Mouse (Mus musculus): ENCODE results near the gene Olfm3. TPM values are rescaled to one million over a fixed set of nuclear protein-coding genes. Genes with fewer than 3 reads are reported as not detected.

The Olfm3 gene
- polyA plus RNA-seq (2012; rRNA removed) (0.13 and 0.61 TPM in 2 replicates), polyA plus RNA-seq (2014; fragmentation: Nextera tagmentation; extraction: Ambion mirVana) (0.26 and 0.34 TPM in 2 replicates)

- Histone ChIP-seq H3K36me3 (ENCODE audit: control insufficient read depth, insufficient read depth, low read length) (no peaks in the 10 kb centered on the region), H3K4me1 (ENCODE audit: control insufficient read depth, insufficient read depth, low read length) (no peaks in the 10 kb centered on the region), H3K4me2 (replicated peaks; ENCODE audit: low read depth, low read length, severe bottlenecking) (peak within 1 kb of the TSS; percentile 20; the same call in 1 of the 2 replicates), H3K9me3 (ENCODE audit: control insufficient read depth, low read length) (no peaks in the 10 kb centered on the region), H3K9ac (ENCODE audit: low read depth, low read length, severe bottlenecking) (no peak within 1 kb of the TSS), H3K27ac (replicated peaks; ENCODE audit: low read depth, low read length) (no peak within 1 kb of the TSS), H3K4me3 (replicated peaks; ENCODE audit: low read length) (no peak within 1 kb of the TSS), H3K27me3 (ENCODE audit: control insufficient read depth, insufficient read depth, low read length) (no peaks in the 10 kb centered on the region)
- 5% methylated on average over 21 of the region's 21 CpGs for WGBS
- peak; percentile 70 for DNase-seq (ENCODE audit: low spot score)
- no peak for TF ChIP-seq POLR2A (IDR thresholded peaks at IDR 0.05; ENCODE audit: borderline replicate concordance, extremely low read depth, insufficient read depth, insufficient read length)
- ATAC-seq (ENCODE audit: low FRiP score, low read depth): peak; percentile 62; the same call in 1 of the 2 replicates
Measured at GRCm38 (mm10) chr3:114903924-114904438, at the start of gene Olfm3. Olfm3 (plus strand) TSS chr3:114904078.

- H3K36me3 ChIP-seq (ENCODE audit: control insufficient read depth, insufficient read depth, low read length): no peaks in the 10 kb centered on the region
- H3K27ac ChIP-seq (replicated peaks; ENCODE audit: low read depth, low read length): no peak overlapping the region
- WGBS: 87% methylated on average over 3 of the region's 3 CpGs
- no peaks in the 10 kb centered on the region for H3K9me3 ChIP-seq (ENCODE audit: control insufficient read depth, low read length)
- no peaks in the 10 kb centered on the region for H3K4me1 ChIP-seq (ENCODE audit: control insufficient read depth, insufficient read depth, low read length)
- TF ChIP-seq POLR2A (IDR thresholded peaks at IDR 0.05; ENCODE audit: borderline replicate concordance, extremely low read depth, insufficient read depth, insufficient read length): no peak
- H3K4me3 ChIP-seq (replicated peaks; ENCODE audit: low read length): no peak overlapping the region
- H3K27me3 ChIP-seq (ENCODE audit: control insufficient read depth, insufficient read depth, low read length): no peaks in the 10 kb centered on the region
- no peak overlapping the region for H3K4me2 ChIP-seq (replicated peaks; ENCODE audit: low read depth, low read length, severe bottlenecking)
- no peak for ATAC-seq (ENCODE audit: low FRiP score, low read depth)
- no peak overlapping the region for H3K9ac ChIP-seq (ENCODE audit: low read depth, low read length, severe bottlenecking)
- no peak for DNase-seq (ENCODE audit: low spot score)
Measured at GRCm38 (mm10) chr3:114889764-114890163, 14.1 kb upstream of the Olfm3 start.

- Histone ChIP-seq H3K9ac (ENCODE audit: low read depth, low read length, severe bottlenecking) (no peak overlapping the region), H3K4me3 (replicated peaks; ENCODE audit: low read length) (no peak overlapping the region), H3K4me2 (replicated peaks; ENCODE audit: low read depth, low read length, severe bottlenecking) (peak overlapping the region; percentile 20; the same call in 1 of the 2 replicates), H3K36me3 (ENCODE audit: control insufficient read depth, insufficient read depth, low read length) (no peaks in the 10 kb centered on the region), H3K27ac (replicated peaks; ENCODE audit: low read depth, low read length) (no peak overlapping the region), H3K4me1 (ENCODE audit: control insufficient read depth, insufficient read depth, low read length) (no peaks in the 10 kb centered on the region), H3K9me3 (ENCODE audit: control insufficient read depth, low read length) (no peaks in the 10 kb centered on the region), H3K27me3 (ENCODE audit: control insufficient read depth, insufficient read depth, low read length) (no peaks in the 10 kb centered on the region)
- ATAC-seq (ENCODE audit: low FRiP score, low read depth): no peak
- peak; percentile 25 for DNase-seq (ENCODE audit: low spot score)
- TF ChIP-seq POLR2A (IDR thresholded peaks at IDR 0.05; ENCODE audit: borderline replicate concordance, extremely low read depth, insufficient read depth, insufficient read length): no peak
- 21% methylated on average over 16 of the region's 16 CpGs for WGBS
Measured at GRCm38 (mm10) chr3:114904633-114905423, 950 bp downstream of the Olfm3 start.

GRCm38 (mm10) chr3:114907537-114907936 lies 3.7 kb downstream of the Olfm3 start:
- Histone ChIP-seq H3K27ac (replicated peaks; ENCODE audit: low read depth, low read length) (no peak overlapping the region), H3K9me3 (ENCODE audit: control insufficient read depth, low read length) (no peaks in the 10 kb centered on the region), H3K36me3 (ENCODE audit: control insufficient read depth, insufficient read depth, low read length) (no peaks in the 10 kb centered on the region), H3K9ac (ENCODE audit: low read depth, low read length, severe bottlenecking) (no peak overlapping the region), H3K4me1 (ENCODE audit: control insufficient read depth, insufficient read depth, low read length) (no peaks in the 10 kb centered on the region), H3K4me3 (replicated peaks; ENCODE audit: low read length) (no peak overlapping the region), H3K27me3 (ENCODE audit: control insufficient read depth, insufficient read depth, low read length) (no peaks in the 10 kb centered on the region), H3K4me2 (replicated peaks; ENCODE audit: low read depth, low read length, severe bottlenecking) (no peak overlapping the region)
- no peak for TF ChIP-seq POLR2A (IDR thresholded peaks at IDR 0.05; ENCODE audit: borderline replicate concordance, extremely low read depth, insufficient read depth, insufficient read length)
- ATAC-seq (ENCODE audit: low FRiP score, low read depth) (no peak), DNase-seq (ENCODE audit: low spot score) (no peak)

GRCm38 (mm10) chr3:114908846-114909245 lies 5.0 kb downstream of the Olfm3 start:
- no peaks in the 10 kb centered on the region for H3K27me3 ChIP-seq (ENCODE audit: control insufficient read depth, insufficient read depth, low read length)
- TF ChIP-seq POLR2A (IDR thresholded peaks at IDR 0.05; ENCODE audit: borderline replicate concordance, extremely low read depth, insufficient read depth, insufficient read length): no peak
- no peaks in the 10 kb centered on the region for H3K4me1 ChIP-seq (ENCODE audit: control insufficient read depth, insufficient read depth, low read length)
- no peak overlapping the region for H3K4me2 ChIP-seq (replicated peaks; ENCODE audit: low read depth, low read length, severe bottlenecking)
- 85% methylated on average over 3 of the region's 3 CpGs for WGBS
- DNase-seq (ENCODE audit: low spot score): no peak
- H3K9ac ChIP-seq (ENCODE audit: low read depth, low read length, severe bottlenecking): no peak overlapping the region
- no peak overlapping the region for H3K27ac ChIP-seq (replicated peaks; ENCODE audit: low read depth, low read length)
- no peak overlapping the region for H3K4me3 ChIP-seq (replicated peaks; ENCODE audit: low read length)
- no peak for ATAC-seq (ENCODE audit: low FRiP score, low read depth)
- H3K9me3 ChIP-seq (ENCODE audit: control insufficient read depth, low read length): no peaks in the 10 kb centered on the region
- no peaks in the 10 kb centered on the region for H3K36me3 ChIP-seq (ENCODE audit: control insufficient read depth, insufficient read depth, low read length)

Measured in limb, embryonic 14.5 days (tissue).